Mouse (Mus musculus): Measurements from ENCODE around the gene Vmn2r-ps130. TPM values are rescaled to one million over a fixed set of nuclear protein-coding genes. Genes with fewer than 3 reads are reported as not detected.
"Not testable (repeated sequence)": the region's sequence is repeated elsewhere in the genome, so short reads cannot be mapped to it uniquely, and the experiment has no call there.

Gene Vmn2r-ps130
- polyA plus RNA-seq (2012; ENCODE audit: insufficient read depth, low replicate concordance), result 0.01 TPM in 1 of 2 replicates, not detected in the other

DNA sequence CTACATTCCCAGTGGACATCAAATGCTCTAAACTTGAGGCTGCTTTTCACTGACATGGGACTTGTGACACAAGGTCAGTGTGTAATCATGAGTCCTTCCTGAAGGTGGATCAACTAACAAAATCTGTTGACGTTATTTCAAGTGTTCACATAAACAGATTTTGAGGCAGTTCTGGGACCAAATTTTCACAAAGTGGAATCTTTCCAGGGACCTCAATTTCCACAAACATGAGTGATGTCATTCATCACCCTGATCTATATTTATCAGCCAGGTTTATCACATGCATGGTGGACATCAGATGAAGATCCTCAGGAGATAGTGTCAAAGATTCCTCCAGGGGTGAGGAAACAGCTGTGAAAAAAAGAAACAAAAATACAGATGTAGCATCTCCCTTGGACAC is at the start of gene Vmn2r-ps130:
TSS of gene Vmn2r-ps130 (plus strand) at position 301 of the 400 bp plus-strand sequence.
- not testable (repeated sequence) for H3K36me3 ChIP-seq (replicated peaks; ENCODE audit: low read length); H3K9me3 ChIP-seq; H3K4me3 ChIP-seq (replicated peaks); H3K4me1 ChIP-seq; H3K27me3 ChIP-seq (replicated peaks)

Other genes starting within 250 kb of the Vmn2r-ps130 start
- 0.13 TPM in 1 of 2 replicates, not detected in the other for gene Zfp945, start 194.0 kb upstream of the Vmn2r-ps130 start, polyA plus RNA-seq (2012; ENCODE audit: insufficient read depth, low replicate concordance)
- 0.11 TPM in 1 of 2 replicates, not detected in the other for gene Vmn2r113, start 118.2 kb upstream of the Vmn2r-ps130 start, polyA plus RNA-seq (2012; ENCODE audit: insufficient read depth, low replicate concordance)
- gene Zfp40, start 132.1 kb downstream of the Vmn2r-ps130 start, polyA plus RNA-seq (2012; ENCODE audit: insufficient read depth, low replicate concordance), result not detected in 2 replicates

All from megakaryocyte, embryonic 14.5 days (primary cell).